In the genomic region with DNA sequence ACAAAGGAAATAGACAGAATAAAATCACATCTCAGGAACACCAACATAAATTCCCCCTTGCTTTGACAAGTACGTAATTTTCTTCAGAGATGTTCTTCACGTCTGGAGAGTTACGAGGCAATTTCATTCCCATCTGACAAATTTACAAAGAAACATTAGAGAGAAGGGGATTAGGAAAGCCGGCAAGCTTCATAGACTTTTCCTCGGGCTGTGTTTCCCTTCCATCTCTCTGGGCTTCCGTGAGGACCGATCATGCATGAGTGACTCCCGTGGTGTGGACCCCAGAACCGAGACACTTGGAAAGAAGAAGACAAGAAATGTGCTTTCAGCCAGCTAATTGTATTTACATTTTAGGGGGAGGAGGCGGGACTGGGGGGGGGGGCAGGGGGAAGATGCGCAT, we compare ENCODE assay signal across 11 mouse cellular contexts.
A peak's percentile ranks its signal among the peaks of the same experiment; 100 is the strongest.
DNase-seq lines count a peak whose midpoint lies in the region; ATAC-seq lines count a peak whose summit lies in the region.
"Had no signal": no experiment of that assay in that cellular context is flagged by ENCODE, and none has a peak within 500 bp of the region (broad histone marks: within the 10 kb centered on the region; RNA-seq: fewer than 3 reads in every experiment).

No protein-coding gene starts in this region.

- peak overlapping the region; percentile 48 for H3K4me2 ChIP-seq in kidney, embryonic 14.5 days (replicated peaks; ENCODE audit: low read depth, low read length)
- H3K4me2 ChIP-seq in forebrain, embryonic 16.5 days (ENCODE audit: low read length), result peak overlapping the region; percentile 22; the same call in 1 of the 2 replicates
- H3K4me2 ChIP-seq in intestine, embryonic 16.5 days (ENCODE audit: low read depth, low read length), result peak overlapping the region; percentile 34
- H3K4me2 ChIP-seq in neural tube, embryonic 13.5 days, result peak overlapping the region; percentile 45
- H3K4me2 ChIP-seq: liver, embryonic 15.5 days had no signal

- H3K4me1 ChIP-seq in kidney, embryonic 14.5 days (ENCODE audit: control insufficient read depth, insufficient read depth, low read length), result peaks cover 28% of the 10 kb centered on the region
- peaks cover 5% of the 10 kb centered on the region for H3K4me1 ChIP-seq in forebrain, embryonic 16.5 days (replicated peaks; ENCODE audit: control insufficient read depth, insufficient read depth, low read length)
- peaks cover 5% of the 10 kb centered on the region; the same call in 1 of the 2 replicates for H3K4me1 ChIP-seq in intestine, embryonic 16.5 days (ENCODE audit: control insufficient read depth, insufficient read depth, low read length)
- peaks cover 43% of the 10 kb centered on the region for H3K4me1 ChIP-seq in neural tube, embryonic 13.5 days (replicated peaks)

- peak overlapping the region; percentile 45; the same call in 1 of the 2 replicates for H3K9ac ChIP-seq in kidney, embryonic 14.5 days (ENCODE audit: low read depth, low read length)
- no peak overlapping the region for H3K9ac ChIP-seq in forebrain, embryonic 16.5 days (replicated peaks; ENCODE audit: low read depth, low read length)
- H3K9ac ChIP-seq in intestine, embryonic 16.5 days (ENCODE audit: low read depth, low read length), result 0 out of 2 replicates have a peak overlapping the region, but pooled peaks have one; percentile 1
- H3K9ac ChIP-seq in neural tube, embryonic 13.5 days, result peak overlapping the region; percentile 60
- H3K9ac ChIP-seq: liver, embryonic 15.5 days had no signal

- no peak for ATAC-seq in kidney, embryonic 14.5 days (ENCODE audit: low FRiP score, low TSS enrichment)
- no peak for ATAC-seq in forebrain, embryonic 16.5 days
- no peak for ATAC-seq in intestine, embryonic 16.5 days
- peak; percentile 52; the same call in 1 of the 2 replicates for ATAC-seq in neural tube, embryonic 13.5 days (ENCODE audit: low read depth)

- H3K27me3 ChIP-seq in kidney, embryonic 14.5 days (ENCODE audit: control insufficient read depth, insufficient read depth, low read length), result no peaks in the 10 kb centered on the region
- no peaks in the 10 kb centered on the region for H3K27me3 ChIP-seq in forebrain, embryonic 16.5 days (replicated peaks; ENCODE audit: control insufficient read depth, insufficient read depth, low read length)
- H3K27me3 ChIP-seq in intestine, embryonic 16.5 days (replicated peaks; ENCODE audit: control insufficient read depth, insufficient read depth, low read length), result no peaks in the 10 kb centered on the region
- H3K27me3 ChIP-seq in neural tube, embryonic 13.5 days, result no peaks in the 10 kb centered on the region
- H3K27me3 ChIP-seq: CH12.LX; liver, embryonic 15.5 days had no signal

- no peak for DNase-seq in kidney, adult 18-20 months
- DNase-seq in spleen, postnatal 4 days (ENCODE audit: low spot score in 2 of 2), result no peak
- DNase-seq in embryo, embryonic 9.5 days (ENCODE audit: extremely low spot score), result no peak
- DNase-seq: cerebellum, postnatal 36 days; layer of hippocampus, postnatal 36 days had no signal

- 16% methylated on average over 11 of the region's 11 CpGs for WGBS in kidney, embryonic 14.5 days
- 31% methylated on average over 11 of the region's 11 CpGs for WGBS in forebrain, embryonic 16.5 days
- 42% methylated on average over 11 of the region's 11 CpGs for WGBS in intestine, embryonic 16.5 days
- WGBS in neural tube, embryonic 13.5 days, result 21% methylated on average over 11 of the region's 11 CpGs

- H3K36me3 ChIP-seq in kidney, embryonic 14.5 days (ENCODE audit: control insufficient read depth, insufficient read depth, low read length), result no peaks in the 10 kb centered on the region
- H3K36me3 ChIP-seq in forebrain, embryonic 16.5 days (ENCODE audit: control insufficient read depth, insufficient read depth), result no peaks in the 10 kb centered on the region
- H3K36me3 ChIP-seq in intestine, embryonic 16.5 days (ENCODE audit: control insufficient read depth, insufficient read depth, low read length), result no peaks in the 10 kb centered on the region
- H3K36me3 ChIP-seq in neural tube, embryonic 13.5 days, result no peaks in the 10 kb centered on the region
- H3K36me3 ChIP-seq: liver, embryonic 15.5 days had no signal

- peak overlapping the region; percentile 67; the same call in 1 of the 2 replicates for H3K27ac ChIP-seq in kidney, embryonic 14.5 days (ENCODE audit: low read depth, low read length)
- H3K27ac ChIP-seq in forebrain, embryonic 16.5 days (ENCODE audit: low read length), result no peak overlapping the region
- H3K27ac ChIP-seq in intestine, embryonic 16.5 days (ENCODE audit: low read length), result no peak overlapping the region
- peak overlapping the region; percentile 79 for H3K27ac ChIP-seq in neural tube, embryonic 13.5 days (replicated peaks)
- H3K27ac ChIP-seq: liver, embryonic 15.5 days had no signal

- H3K4me3 ChIP-seq in kidney, embryonic 14.5 days (ENCODE audit: low read length), result peak overlapping the region; percentile 26
- no peak overlapping the region for H3K4me3 ChIP-seq in forebrain, embryonic 16.5 days (replicated peaks; ENCODE audit: low read length)
- H3K4me3 ChIP-seq in intestine, embryonic 16.5 days (ENCODE audit: low read length), result no peak overlapping the region
- peak overlapping the region; percentile 10 for H3K4me3 ChIP-seq in neural tube, embryonic 13.5 days
- H3K4me3 ChIP-seq: liver, embryonic 15.5 days had no signal

- H3K9me3 ChIP-seq in kidney, embryonic 14.5 days (ENCODE audit: control insufficient read depth, low read length), result no peaks in the 10 kb centered on the region
- no peaks in the 10 kb centered on the region for H3K9me3 ChIP-seq in forebrain, embryonic 16.5 days (ENCODE audit: control insufficient read depth, low read length)
- H3K9me3 ChIP-seq in intestine, embryonic 16.5 days (ENCODE audit: control insufficient read depth, low read length), result no peaks in the 10 kb centered on the region
- no peaks in the 10 kb centered on the region for H3K9me3 ChIP-seq in neural tube, embryonic 13.5 days
- H3K9me3 ChIP-seq: liver, embryonic 15.5 days had no signal

Comparison
In these comparisons a context has a peak if more than half of its experiments do, and no peak if none do; other contexts are left out.
1. H3K27ac ChIP-seq: peak in kidney, embryonic 14.5 days (single experiment) and neural tube, embryonic 13.5 days (single experiment); none in forebrain, embryonic 16.5 days (single experiment) and intestine, embryonic 16.5 days (single experiment).
2. H3K4me3 ChIP-seq: peak in kidney, embryonic 14.5 days (single experiment) and neural tube, embryonic 13.5 days (single experiment); none in forebrain, embryonic 16.5 days (single experiment) and intestine, embryonic 16.5 days (single experiment).
3. Peak in every context shown above with its lines, with median percentiles within 50 percentile points of each other: H3K4me2 ChIP-seq.